ENCODE assay signal across 8 mouse cellular contexts in the genomic region with DNA sequence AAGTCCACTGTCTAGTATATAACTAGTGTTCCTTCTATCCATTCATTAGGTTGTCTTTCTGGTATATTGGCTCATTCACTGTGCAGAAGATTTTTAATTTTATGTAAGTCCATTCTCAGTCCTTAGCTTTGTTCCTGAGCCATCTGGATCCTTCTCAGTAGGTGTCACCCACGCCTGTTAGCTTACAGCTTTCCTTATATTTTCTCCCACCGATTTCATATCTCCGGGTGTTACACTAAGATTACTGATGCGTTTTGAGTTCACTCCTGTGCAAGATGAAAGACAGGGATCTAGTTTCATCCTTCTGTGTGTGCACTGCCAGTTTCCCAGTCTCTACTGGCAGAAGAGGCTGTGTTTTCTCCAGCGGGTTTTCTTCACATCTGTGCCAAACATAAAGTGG.
"Had no signal": no experiment of that assay in that cellular context is flagged by ENCODE, and none has a peak within 500 bp of the region (broad histone marks: within the 10 kb centered on the region; RNA-seq: fewer than 3 reads in every experiment).

No protein-coding gene starts in this region.

- DNase-seq: kidney, adult 18-20 months; kidney, postnatal 10 days; kidney, postnatal 4 days; liver; liver, embryonic 13.5 days; liver, postnatal 0 days; lung, postnatal 14 days; thymus, postnatal 4 days had no signal
